Mouse (Mus musculus) splenic B cell, adult 2 months (primary cell): ENCODE data around the gene Calcrl.
A peak's percentile ranks its signal among the peaks of the same experiment; 100 is the strongest.

Experiments used
- DNase-seq: peaks from one replicate; pipeline ENCODE4 v3.0.0-alpha.2; 2011; ENCODE audit warnings: low read depth, low spot score
- H3K27me3 ChIP-seq: 2 replicates; pipeline ENCODE4 v1.6.1; 2012; ENCODE audit warnings: mild to moderate bottlenecking, low read length, moderate library complexity, mixed read lengths; ENCODE audit not compliant: control insufficient read depth, poor library complexity, insufficient read depth, severe bottlenecking
- H3K36me3 ChIP-seq: 2 replicates; pipeline ENCODE4 v1.6.1; 2012; ENCODE audit warnings: mild to moderate bottlenecking, low read length, moderate library complexity, mixed read lengths; ENCODE audit not compliant: control insufficient read depth, poor library complexity, insufficient read depth, severe bottlenecking

Calcrl gene

GRCm38 (mm10) chr2:84425138-84425537 lies at the start of gene Calcrl:
Gene Calcrl (minus strand): TSS chr2:84425411.
- Histone ChIP-seq H3K36me3 (no peaks in the 10 kb centered on the region), H3K27me3 (no peaks in the 10 kb centered on the region)
- peak; percentile 83 for DNase-seq

- Histone ChIP-seq H3K36me3 (no peaks in the 10 kb centered on the region), H3K27me3 (no peaks in the 10 kb centered on the region)
- no peak for DNase-seq
Measured at GRCm38 (mm10) chr2:84474651-84475050, 49.4 kb upstream of the Calcrl start.

GRCm38 (mm10) chr2:84473941-84474530 lies 48.8 kb upstream of the Calcrl start:
- Histone ChIP-seq H3K36me3 (no peaks in the 10 kb centered on the region), H3K27me3 (no peaks in the 10 kb centered on the region)
- no peak for DNase-seq

GRCm38 (mm10) chr2:84467391-84467790 lies 42.2 kb upstream of the Calcrl start:
- Histone ChIP-seq H3K36me3 (no peaks in the 10 kb centered on the region), H3K27me3 (no peaks in the 10 kb centered on the region)
- DNase-seq = no peak

- H3K36me3 ChIP-seq = no peaks in the 10 kb centered on the region
- no peak for DNase-seq
- no peaks in the 10 kb centered on the region for H3K27me3 ChIP-seq
Measured at GRCm38 (mm10) chr2:84464956-84465355, 39.7 kb upstream of the Calcrl start.

- no peak for DNase-seq
- H3K36me3 ChIP-seq = no peaks in the 10 kb centered on the region
- no peaks in the 10 kb centered on the region for H3K27me3 ChIP-seq
Measured at GRCm38 (mm10) chr2:84462411-84462810, 37.2 kb upstream of the Calcrl start.

GRCm38 (mm10) chr2:84459651-84460177 lies 34.5 kb upstream of the Calcrl start:
- no peak for DNase-seq
- Histone ChIP-seq H3K36me3 (no peaks in the 10 kb centered on the region), H3K27me3 (no peaks in the 10 kb centered on the region)

GRCm38 (mm10) chr2:84457221-84457620 lies 32.0 kb upstream of the Calcrl start:
- DNase-seq = no peak
- Histone ChIP-seq H3K27me3 (no peaks in the 10 kb centered on the region), H3K36me3 (no peaks in the 10 kb centered on the region)

GRCm38 (mm10) chr2:84455236-84455799 lies 30.1 kb upstream of the Calcrl start:
- peak; percentile 91 for DNase-seq
- Histone ChIP-seq H3K36me3 (no peaks in the 10 kb centered on the region), H3K27me3 (no peaks in the 10 kb centered on the region)

GRCm38 (mm10) chr2:84454551-84455235 lies 29.5 kb upstream of the Calcrl start:
- peak; percentile 26 for DNase-seq
- H3K36me3 ChIP-seq = no peaks in the 10 kb centered on the region

GRCm38 (mm10) chr2:84454051-84454450 lies 28.8 kb upstream of the Calcrl start:
- Histone ChIP-seq H3K27me3 (no peaks in the 10 kb centered on the region), H3K36me3 (no peaks in the 10 kb centered on the region)
- peak; percentile 85 for DNase-seq

More at GRCm38 (mm10) chr2:84454551-84455235, 29.5 kb upstream of the Calcrl start:
- no peaks in the 10 kb centered on the region for H3K27me3 ChIP-seq

- DNase-seq = no peak
- no peaks in the 10 kb centered on the region for H3K27me3 ChIP-seq
- H3K36me3 ChIP-seq = no peaks in the 10 kb centered on the region
Measured at GRCm38 (mm10) chr2:84445499-84445898, 20.3 kb upstream of the Calcrl start.

GRCm38 (mm10) chr2:84441940-84442339 lies 16.7 kb upstream of the Calcrl start:
- no peaks in the 10 kb centered on the region for H3K36me3 ChIP-seq

GRCm38 (mm10) chr2:84429724-84430123 lies 4.5 kb upstream of the Calcrl start:
- H3K27me3 ChIP-seq = no peaks in the 10 kb centered on the region
- H3K36me3 ChIP-seq = no peaks in the 10 kb centered on the region
- peak; percentile 84 for DNase-seq

More at GRCm38 (mm10) chr2:84441940-84442339, 16.7 kb upstream of the Calcrl start:
- H3K27me3 ChIP-seq = no peaks in the 10 kb centered on the region
- DNase-seq = no peak

GRCm38 (mm10) chr2:84428836-84429235 lies 3.6 kb upstream of the Calcrl start:
- Histone ChIP-seq H3K36me3 (no peaks in the 10 kb centered on the region), H3K27me3 (no peaks in the 10 kb centered on the region)
- no peak for DNase-seq
